Mouse (Mus musculus) gonadal fat pad, adult 2 months (tissue): ENCODE data around the gene Piezo1. TPM values are rescaled to one million over a fixed set of nuclear protein-coding genes. Genes with fewer than 3 reads are reported as not detected.

Experiments used
- DNase-seq: peaks from one replicate; pipeline ENCODE4 v3.0.0-alpha.2; 2012; ENCODE audit warnings: low read depth
- polyA plus RNA-seq: library from polyadenylated mRNA; depleted of rRNA; stranded (reverse); fragments of >200 nt; gene quantifications from 2 replicates; pipeline ENCODE4 v1.2.3, GENCODE M21; 2012

The Piezo1 gene
- polyA plus RNA-seq, 1 experiment = 161 TPM

GRCm38 (mm10) chr8:122457171-122457570 is 94.0 kb downstream of the Piezo1 start:
- no peak for DNase-seq

DNA sequence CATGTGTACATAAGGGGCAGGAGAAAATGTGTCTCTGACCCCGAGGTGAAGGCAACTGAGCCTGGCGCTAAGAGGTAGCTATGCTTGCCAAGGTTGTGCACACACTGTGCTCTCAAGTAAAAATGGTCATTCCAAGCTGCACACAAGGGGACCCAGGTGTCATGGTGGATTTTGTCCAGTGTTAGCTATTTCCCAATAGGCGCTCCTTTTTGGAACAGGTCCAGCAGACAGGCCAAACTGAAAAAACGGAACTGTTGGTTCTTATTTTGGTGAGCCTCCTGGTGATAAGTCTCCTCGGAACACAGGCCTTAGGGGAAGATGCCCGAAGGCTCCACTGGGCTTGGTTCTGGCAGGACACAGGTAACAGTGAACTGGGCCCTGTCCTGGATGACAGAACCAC is 96.7 kb downstream of the Piezo1 start:
- DNase-seq = no peak

DNA sequence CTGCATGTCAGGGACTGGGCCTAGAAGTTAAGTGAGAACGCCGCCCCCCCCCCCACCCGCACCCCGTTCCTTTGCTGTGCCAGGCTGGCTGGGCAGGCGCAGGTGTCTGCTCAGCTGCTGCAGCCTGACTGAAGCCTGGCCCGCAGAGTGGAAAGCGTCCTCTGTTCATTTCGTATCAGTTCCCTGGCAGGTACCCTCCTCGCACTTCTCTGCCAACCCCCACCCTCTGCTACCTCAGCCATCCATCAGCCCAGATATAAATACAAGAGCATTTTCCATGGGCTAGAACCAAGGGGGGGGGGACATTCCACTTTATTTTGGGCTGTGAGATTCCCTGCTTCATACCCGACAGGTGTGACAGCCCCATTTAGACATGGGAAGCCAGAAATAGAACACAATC is 99.0 kb downstream of the Piezo1 start:
- no peak for DNase-seq

DNA sequence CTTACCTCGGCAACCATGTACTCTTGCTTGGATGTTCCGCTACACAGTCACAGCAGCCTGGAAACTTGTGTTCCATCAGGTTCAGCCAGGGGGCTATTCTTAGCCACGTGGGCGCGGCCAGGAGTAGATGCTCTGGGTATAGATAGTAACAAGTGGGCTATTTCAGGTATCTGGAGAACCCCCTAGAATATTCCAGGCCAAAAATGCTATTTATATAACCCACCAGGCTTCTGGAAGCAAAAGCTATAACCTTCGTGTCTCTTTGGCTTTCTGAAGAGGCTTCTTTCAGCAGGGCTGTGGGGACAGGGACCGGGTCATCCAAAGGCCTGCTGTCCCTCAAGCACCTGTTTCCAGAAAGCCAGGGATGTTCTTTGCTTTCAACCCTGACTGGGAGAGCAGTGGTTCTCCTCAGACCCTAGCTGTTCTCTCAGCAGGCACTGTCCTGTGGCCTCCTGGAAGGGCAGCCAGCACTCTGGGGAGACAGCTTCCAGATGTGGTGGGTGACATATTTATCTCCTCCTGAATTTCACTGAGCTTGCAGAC is 99.9 kb downstream of the Piezo1 start:
- DNase-seq = no peak

DNA sequence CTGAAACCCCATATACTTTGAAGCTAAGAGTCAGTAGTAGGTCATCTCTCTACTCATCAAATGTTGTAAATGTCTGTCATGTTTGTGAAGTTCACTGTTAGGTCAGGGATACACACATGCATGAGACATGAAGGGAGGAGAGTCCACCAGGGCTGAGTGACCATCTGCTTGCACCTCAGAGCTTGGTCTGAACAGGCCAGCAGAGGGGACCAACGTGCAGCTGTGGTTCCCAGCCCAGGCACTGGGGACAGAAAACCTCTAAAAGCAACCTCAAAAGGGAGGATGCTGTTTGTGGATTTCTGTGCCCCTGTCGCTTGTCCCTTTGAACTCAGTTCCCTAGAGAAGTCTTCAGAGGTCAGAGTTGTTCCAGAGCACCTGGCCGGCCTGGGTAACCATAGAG is 105.9 kb downstream of the Piezo1 start:
- DNase-seq = no peak

DNA sequence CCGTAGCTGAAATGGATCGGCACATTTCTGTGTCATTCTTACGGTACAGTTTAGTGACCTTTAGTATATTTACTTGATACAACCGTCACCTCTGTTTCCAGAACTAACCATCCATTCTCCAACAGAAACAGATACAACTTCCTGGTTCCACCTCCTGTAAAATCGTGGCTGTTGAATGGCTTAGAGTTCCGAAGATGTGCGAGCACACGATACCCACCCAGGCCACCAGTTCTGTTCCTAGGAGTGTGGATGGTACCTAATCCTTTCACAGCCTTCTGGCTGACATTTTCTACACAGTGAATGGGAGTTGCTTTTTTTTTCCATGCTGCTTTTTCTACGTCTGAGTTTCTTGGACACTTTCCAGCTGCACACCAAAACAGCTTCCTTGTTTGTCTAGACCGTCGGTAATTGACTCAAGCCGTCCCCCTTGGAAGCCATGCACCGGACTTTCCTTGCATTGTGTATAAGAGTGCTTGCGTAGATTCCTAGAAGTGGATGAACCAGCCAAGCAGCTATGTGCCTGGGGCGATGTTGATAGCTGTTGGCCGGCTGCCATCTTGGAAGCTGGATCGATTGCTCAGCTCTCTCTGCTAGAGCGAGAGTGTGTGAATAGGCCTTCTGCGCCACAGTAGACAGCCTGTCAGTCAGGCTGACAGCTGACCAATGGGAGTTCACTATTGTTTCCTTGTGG is 106.9 kb downstream of the Piezo1 start:
- DNase-seq = no peak

- DNase-seq = peak; percentile 87
Measured at GRCm38 (mm10) chr8:122443262-122444006, 107.7 kb downstream of the Piezo1 start, which contains the start of gene Mvd. Gene Mvd, minus strand, starts transcription at chr8:122443422.

GRCm38 (mm10) chr8:122442781-122443180 is 108.3 kb downstream of the Piezo1 start:
- no peak for DNase-seq

DNA sequence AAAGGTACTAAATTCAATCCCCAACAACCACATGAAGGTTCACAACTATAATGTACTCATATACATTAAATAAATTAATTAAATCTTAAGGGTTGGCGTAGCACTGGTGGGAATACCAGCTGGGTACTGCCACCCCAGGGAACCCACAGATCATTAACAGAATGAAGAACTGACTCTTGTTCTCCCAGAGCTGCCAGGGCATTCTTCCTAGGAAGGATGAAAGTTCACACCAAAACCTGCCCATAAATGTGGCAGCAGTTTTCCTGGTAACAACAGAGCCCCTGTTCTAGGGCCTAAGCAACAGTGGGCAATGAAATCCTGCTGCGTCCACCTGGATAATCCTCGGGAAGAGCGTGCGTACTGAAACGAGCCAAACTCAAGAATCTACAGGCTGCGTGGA is 108.8 kb downstream of the Piezo1 start:
- no peak for DNase-seq

GRCm38 (mm10) chr8:122441326-122441725 is 109.8 kb downstream of the Piezo1 start:
- DNase-seq = no peak

GRCm38 (mm10) chr8:122439336-122439735 is 111.8 kb downstream of the Piezo1 start:
- no peak for DNase-seq

GRCm38 (mm10) chr8:122437708-122438331 is 113.3 kb downstream of the Piezo1 start:
- DNase-seq = no peak

DNA sequence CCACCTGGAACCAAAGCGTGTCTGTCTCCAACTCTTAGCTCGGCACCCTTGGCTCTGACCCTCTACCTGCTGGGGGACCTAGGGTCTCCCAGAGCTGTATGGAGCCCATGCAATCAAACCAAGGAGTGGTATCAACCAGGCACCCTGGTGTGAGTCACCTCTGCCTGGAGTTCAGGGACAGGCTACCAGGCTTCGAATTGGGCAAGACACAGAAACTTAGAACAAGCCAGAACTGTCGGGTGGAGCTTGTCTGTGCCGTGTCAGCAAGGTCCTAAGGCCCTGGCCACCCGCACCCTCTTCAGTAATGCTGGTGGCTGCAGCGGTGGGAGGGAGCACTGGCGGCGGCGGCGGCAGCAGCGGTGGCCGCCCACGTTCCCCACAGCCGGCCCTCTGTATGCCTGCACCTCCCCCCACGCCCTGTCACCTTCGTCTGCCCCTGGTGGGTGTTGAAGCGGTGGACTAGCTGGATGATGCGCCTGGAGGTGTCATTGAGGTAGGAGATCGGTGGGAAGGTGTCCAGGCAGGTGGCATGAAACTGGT is 114.5 kb downstream of the Piezo1 start:
- no peak for DNase-seq

DNA sequence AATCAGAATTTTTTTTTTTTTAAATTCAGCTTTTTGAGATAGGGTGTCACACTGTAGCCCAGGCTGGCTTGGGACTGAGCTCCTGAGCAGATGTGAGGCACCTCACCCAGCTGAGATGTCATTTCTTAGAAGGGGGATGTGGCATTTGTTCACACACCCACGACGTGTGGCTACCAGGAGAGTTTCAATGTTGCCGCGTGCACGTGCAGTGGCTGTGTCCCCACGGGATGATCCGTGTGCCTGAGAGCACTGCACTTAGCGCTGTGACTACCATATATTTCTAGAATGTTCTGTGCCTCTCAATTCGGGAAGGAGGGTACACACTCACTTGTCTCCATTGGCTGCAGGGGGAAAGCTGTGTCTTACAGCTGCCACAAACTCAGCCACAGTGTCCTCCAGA is 115.0 kb downstream of the Piezo1 start:
- DNase-seq = no peak

GRCm38 (mm10) chr8:122435375-122435774 is 115.8 kb downstream of the Piezo1 start:
- no peak for DNase-seq

DNA sequence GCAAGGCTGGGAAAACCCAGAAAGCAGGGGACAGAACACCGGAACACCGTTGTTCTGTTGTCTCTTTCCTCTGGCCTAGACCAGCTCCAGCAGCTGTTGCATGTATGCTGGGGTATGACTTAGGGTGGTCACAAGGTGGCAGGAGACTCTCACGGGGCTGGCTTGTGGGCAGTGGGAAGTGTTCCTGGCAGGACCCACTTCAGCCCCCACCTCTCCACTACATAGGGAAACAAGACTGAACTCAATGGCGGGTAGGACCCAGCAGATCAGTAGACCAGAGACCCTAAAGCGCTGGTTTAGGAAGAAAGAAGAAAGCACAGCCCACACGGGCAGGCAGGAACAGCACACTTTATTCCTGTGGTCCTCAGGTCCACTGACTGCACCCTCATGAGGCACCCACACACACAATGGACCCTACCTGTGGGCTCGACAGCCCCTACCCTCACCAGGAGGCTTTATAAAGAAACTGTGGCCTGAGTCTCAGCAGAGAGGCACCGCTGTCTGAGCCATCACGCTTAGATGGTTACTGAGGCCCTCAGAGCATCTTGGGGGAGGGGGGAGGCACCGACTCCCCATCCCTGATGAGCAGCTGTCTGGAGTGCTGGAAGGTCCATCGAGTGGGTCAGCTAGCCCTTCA is 117.7 kb downstream of the Piezo1 start:
- no peak for DNase-seq

DNA sequence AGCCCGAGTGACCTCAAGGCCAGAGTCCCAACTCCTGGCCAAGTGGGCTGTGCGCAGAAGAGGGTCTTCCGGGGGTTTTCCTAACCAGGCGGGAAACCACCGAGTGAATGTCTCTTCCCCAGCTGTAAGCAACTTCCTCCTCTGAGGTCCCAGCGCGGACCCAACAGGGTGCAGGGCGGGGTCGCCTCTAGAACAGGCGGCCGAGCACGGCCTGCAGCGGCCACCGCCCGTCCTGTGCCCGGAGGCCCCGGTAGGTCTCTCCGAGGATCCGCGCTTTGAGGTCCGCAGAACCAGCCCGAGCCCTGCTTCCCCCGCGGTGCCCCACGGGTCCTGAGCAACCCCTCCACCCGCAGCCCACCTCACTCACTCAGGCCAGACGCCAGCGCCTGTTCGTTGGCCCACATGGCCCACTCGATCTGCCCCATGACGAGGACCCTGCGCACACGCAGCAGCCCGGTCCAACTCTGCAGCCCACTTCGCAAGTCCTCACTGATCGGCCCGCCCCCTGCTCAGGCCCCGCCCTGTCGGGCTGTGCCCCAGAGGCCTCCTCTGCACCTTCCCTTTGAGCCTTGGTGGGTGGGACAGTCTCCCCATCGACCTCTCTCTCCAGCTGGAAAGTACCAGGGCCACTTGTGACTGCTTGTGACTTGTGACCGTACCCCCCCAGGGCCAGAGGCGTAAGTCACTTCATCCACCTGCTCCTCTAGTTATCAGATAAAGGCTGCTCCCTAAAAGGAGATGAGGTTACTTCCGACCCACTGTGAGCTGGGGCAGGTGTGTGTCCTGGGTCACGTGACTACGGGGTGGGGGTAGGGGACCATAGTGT is 118.5 kb downstream of the Piezo1 start, which contains the start of gene Cyba:
Gene Cyba (minus strand): TSS at position 488 of the 826 bp plus-strand sequence.
- DNase-seq = no peak
